Mouse (Mus musculus) erythroblast, embryonic 14.5 days (primary cell): ENCODE measurements at regions not wholly inside any gene's neighbourhood (a gene's known extent, or its start where the extent isn't known, plus 50 kb on each side); places are given as distances from the start of the nearest gene placed in this dataset.

Experiments
- H3K27me3 ChIP-seq: 2 replicates; pipeline ENCODE4 v1.6.1; 2012; ENCODE audit warnings: inconsistent platforms; ENCODE audit not compliant: control insufficient read depth
- H3K36me3 ChIP-seq: 2 replicates; pipeline ENCODE4 v1.6.1; 2012; ENCODE audit warnings: mild to moderate bottlenecking, inconsistent platforms; ENCODE audit not compliant: control insufficient read depth
- H3K4me1 ChIP-seq: 2 replicates; pipeline ENCODE4 v1.6.1; 2012; ENCODE audit warnings: inconsistent platforms; ENCODE audit not compliant: control insufficient read depth
- H3K4me3 ChIP-seq: replicated peaks from 2 replicates; pipeline ENCODE3; 2012; ENCODE audit warnings: moderate library complexity, mild to moderate bottlenecking, inconsistent platforms
- H3K9me3 ChIP-seq: 2 replicates; pipeline ENCODE4 v1.6.1; 2012; ENCODE audit warnings: low read length, inconsistent platforms, mixed read lengths; ENCODE audit not compliant: control insufficient read depth
- GATA1 ChIP-seq: IDR thresholded peaks from 2 replicates; pipeline ENCODE4 v1.6.1; 2012; ENCODE audit warnings: low read length, inconsistent platforms, mixed read lengths
- TAL1 ChIP-seq: IDR thresholded peaks from 3 replicates; pipeline ENCODE4 v1.6.1; 2012; ENCODE audit warnings: low read length, inconsistent platforms, mixed read lengths

DNA sequence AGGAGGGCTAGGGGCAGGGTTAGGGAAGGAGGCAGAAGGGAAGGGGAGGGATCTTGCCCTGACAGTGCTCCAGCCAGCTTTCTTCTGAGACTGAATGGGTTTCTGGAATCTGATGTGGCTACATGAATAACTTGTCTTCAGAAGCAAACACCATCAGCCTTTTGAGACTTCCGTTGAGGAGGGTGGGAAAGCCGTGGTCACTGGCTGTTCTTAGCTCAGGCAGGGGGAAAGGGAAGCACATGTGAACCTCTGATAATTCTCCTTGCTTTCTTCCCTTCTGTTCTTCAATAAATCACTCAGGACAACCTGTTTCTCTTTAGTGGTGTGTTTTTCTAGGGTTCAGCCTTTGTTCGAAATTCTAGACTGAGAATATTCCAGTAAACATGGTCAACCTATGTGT is 148.9 kb downstream of the Bcl11a start:
- Histone ChIP-seq H3K27me3 (no peaks in the 10 kb centered on the region; the same call in 1 of the 2 replicates), H3K4me1 (no peaks in the 10 kb centered on the region; the same call in 1 of the 2 replicates)

GRCm38 (mm10) chr11:24233376-24233775 is 155.5 kb downstream of the Bcl11a start:
- H3K4me1 ChIP-seq = no peaks in the 10 kb centered on the region
- no peaks in the 10 kb centered on the region for H3K9me3 ChIP-seq
- peaks cover 3% of the 10 kb centered on the region for H3K27me3 ChIP-seq
- no peak overlapping the region for H3K4me3 ChIP-seq
- TF ChIP-seq GATA1 (no peak), TAL1 (no peak)
- no peaks in the 10 kb centered on the region for H3K36me3 ChIP-seq

More for the DNA sequence above, 148.9 kb downstream of the Bcl11a start:
- Histone ChIP-seq H3K4me3 (no peak overlapping the region), H3K9me3 (no peaks in the 10 kb centered on the region), H3K36me3 (no peaks in the 10 kb centered on the region)
- no peak for TF ChIP-seq GATA1

- H3K4me1 ChIP-seq = no peaks in the 10 kb centered on the region
- H3K4me3 ChIP-seq = no peak overlapping the region
- no peaks in the 10 kb centered on the region for H3K9me3 ChIP-seq
- H3K27me3 ChIP-seq = peaks cover 3% of the 10 kb centered on the region
- TF ChIP-seq TAL1 = no peak
- TF ChIP-seq GATA1 = no peak
- no peaks in the 10 kb centered on the region for H3K36me3 ChIP-seq
Measured at GRCm38 (mm10) chr11:24233821-24234220, 156.0 kb downstream of the Bcl11a start.

- no peaks in the 10 kb centered on the region for H3K36me3 ChIP-seq
- no peak overlapping the region for H3K4me3 ChIP-seq
- no peaks in the 10 kb centered on the region for H3K4me1 ChIP-seq
- TF ChIP-seq GATA1 (no peak), TAL1 (no peak)
- H3K27me3 ChIP-seq = peaks cover 3% of the 10 kb centered on the region
- H3K9me3 ChIP-seq = no peaks in the 10 kb centered on the region
Measured at GRCm38 (mm10) chr11:24234422-24234821, 156.6 kb downstream of the Bcl11a start.

DNA sequence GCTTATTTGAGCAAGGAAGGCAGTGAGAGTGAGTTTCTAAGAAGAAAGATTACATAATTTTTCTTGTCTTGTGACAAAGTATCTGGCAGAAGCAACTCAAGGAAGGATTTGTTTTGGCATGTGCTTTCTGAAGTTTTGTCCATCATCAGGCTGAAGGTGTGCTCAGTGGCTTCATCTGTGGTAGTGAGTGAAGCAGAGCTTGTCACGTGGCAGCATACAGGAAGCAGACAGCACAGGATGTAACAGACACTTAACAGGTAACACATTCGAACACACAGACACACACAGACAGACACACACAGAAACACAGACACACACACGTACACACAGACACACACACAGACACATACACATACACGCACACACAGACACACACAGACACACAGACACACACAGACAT is 157.5 kb downstream of the Bcl11a start:
- Histone ChIP-seq H3K36me3 (no peaks in the 10 kb centered on the region), H3K4me3 (no peak overlapping the region), H3K9me3 (no peaks in the 10 kb centered on the region), H3K27me3 (peaks cover 3% of the 10 kb centered on the region), H3K4me1 (no peaks in the 10 kb centered on the region)
- no peak for TF ChIP-seq GATA1
- no peak for TF ChIP-seq TAL1

DNA sequence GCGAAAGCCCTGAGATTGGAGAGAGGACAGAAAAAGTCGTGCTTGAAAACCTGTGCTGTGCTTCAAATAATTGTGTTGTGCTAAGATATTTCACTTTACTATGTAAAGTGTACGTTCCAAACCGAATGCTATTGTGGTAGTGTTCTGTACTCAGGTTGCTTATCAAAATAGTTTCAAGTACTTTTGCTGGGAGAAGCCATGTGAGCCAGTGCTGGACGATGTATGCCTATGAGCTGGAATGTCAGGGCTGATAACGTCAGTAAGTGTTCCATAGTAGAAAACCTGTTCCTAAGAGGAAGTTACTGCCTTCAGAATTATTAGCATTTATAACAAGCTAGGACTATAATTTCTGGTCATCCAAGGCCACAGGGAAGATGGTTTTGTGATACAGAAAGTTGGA is 161.8 kb downstream of the Bcl11a start:
- peaks cover 8% of the 10 kb centered on the region for H3K27me3 ChIP-seq
- H3K9me3 ChIP-seq = no peaks in the 10 kb centered on the region
- TF ChIP-seq GATA1 = no peak
- no peak overlapping the region for H3K4me3 ChIP-seq
- H3K36me3 ChIP-seq = no peaks in the 10 kb centered on the region
- no peaks in the 10 kb centered on the region for H3K4me1 ChIP-seq

GRCm38 (mm10) chr11:24242096-24242495 is 164.2 kb downstream of the Bcl11a start:
- Histone ChIP-seq H3K27me3 (peaks cover 7% of the 10 kb centered on the region), H3K36me3 (no peaks in the 10 kb centered on the region), H3K4me1 (no peaks in the 10 kb centered on the region), H3K9me3 (peaks cover 2% of the 10 kb centered on the region), H3K4me3 (no peak overlapping the region)
- TF ChIP-seq TAL1 (no peak), GATA1 (no peak)

GRCm38 (mm10) chr11:24242888-24243287 is 165.0 kb downstream of the Bcl11a start:
- TF ChIP-seq TAL1 = no peak
- no peak for TF ChIP-seq GATA1
- no peaks in the 10 kb centered on the region for H3K4me1 ChIP-seq
- peaks cover 7% of the 10 kb centered on the region for H3K27me3 ChIP-seq
- no peaks in the 10 kb centered on the region for H3K36me3 ChIP-seq
- peaks cover 4% of the 10 kb centered on the region for H3K9me3 ChIP-seq
- no peak overlapping the region for H3K4me3 ChIP-seq

DNA sequence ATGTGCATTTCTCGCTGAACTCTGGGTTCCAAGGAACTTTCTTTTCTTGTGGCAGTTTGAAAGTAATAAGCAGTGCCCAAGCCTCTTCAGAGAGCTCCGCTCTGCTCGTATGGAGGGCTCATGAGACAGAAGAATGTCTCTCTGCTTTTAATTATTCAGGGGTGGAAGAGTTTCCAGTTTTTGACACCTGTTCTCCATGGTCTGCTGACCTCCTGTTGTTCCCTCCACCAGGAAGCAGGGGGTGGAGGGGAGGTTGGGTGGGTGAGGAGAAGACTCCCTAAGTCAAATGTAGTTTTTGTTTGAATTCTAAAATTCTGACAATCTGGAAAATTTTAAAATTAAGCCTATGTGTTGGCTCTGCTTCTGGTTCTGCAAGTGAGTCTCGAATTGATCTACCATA is 167.5 kb downstream of the Bcl11a start:
- H3K4me3 ChIP-seq = no peak overlapping the region
- H3K4me1 ChIP-seq = no peaks in the 10 kb centered on the region
- no peaks in the 10 kb centered on the region for H3K36me3 ChIP-seq
- H3K27me3 ChIP-seq = peaks cover 7% of the 10 kb centered on the region
- TF ChIP-seq GATA1 (no peak), TAL1 (no peak)
- peaks cover 4% of the 10 kb centered on the region for H3K9me3 ChIP-seq

DNA sequence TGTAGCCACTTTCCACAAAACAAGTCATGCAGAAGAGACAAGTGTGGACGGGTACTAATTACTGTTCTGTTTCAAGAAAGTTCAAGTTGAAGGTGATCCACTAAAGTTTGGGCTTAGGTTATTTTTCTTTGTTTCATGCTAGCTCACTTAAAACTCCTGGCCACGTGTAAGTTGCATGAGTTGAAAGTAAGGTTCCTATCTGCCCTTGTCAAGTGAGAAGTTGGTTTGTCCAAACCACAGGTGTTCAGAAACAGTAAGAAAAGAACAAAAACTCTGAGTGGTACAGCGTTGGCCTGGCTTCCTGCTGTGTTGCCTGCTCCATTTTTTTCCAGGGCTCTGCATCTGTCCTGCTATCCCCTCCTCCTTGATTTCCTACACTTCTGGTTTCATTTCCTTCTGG is 168.5 kb downstream of the Bcl11a start:
- no peaks in the 10 kb centered on the region for H3K4me1 ChIP-seq
- H3K4me3 ChIP-seq = no peak overlapping the region
- TF ChIP-seq GATA1 = no peak
- TF ChIP-seq TAL1 = no peak
- H3K9me3 ChIP-seq = peaks cover 4% of the 10 kb centered on the region
- no peaks in the 10 kb centered on the region for H3K36me3 ChIP-seq
- H3K27me3 ChIP-seq = peaks cover 7% of the 10 kb centered on the region
